Mouse (Mus musculus) limb, embryonic 11.5 days (tissue): ENCODE measurements at regions not wholly inside any gene's neighbourhood (a gene's known extent, or its start where the extent isn't known, plus 50 kb on each side); places are given as distances from the start of the nearest gene placed in this dataset.

Experiments
- ATAC-seq: fragments of 200-750 bp; cut with Nextera tagmentation; 2 replicates; pipeline ENCODE4 v1.8.0; 2017; ENCODE audit warnings: low read depth; ENCODE audit not compliant: insufficient number of reproducible peaks, low FRiP score, low TSS enrichment
- DNase-seq: peaks from one replicate; pipeline ENCODE4 v3.0.0-alpha.2; 2015; ENCODE audit warnings: low spot score
- H3K27ac ChIP-seq: fragments of 300-500 bp; sonication (generic); replicated peaks from 2 replicates; pipeline ENCODE4 v1.5.1; 2014; ENCODE audit warnings: low read depth, mild to moderate bottlenecking, low read length
- H3K27me3 ChIP-seq: fragments of 300-500 bp; sonication (generic); 2 replicates; pipeline ENCODE4 v1.6.1; 2014; ENCODE audit warnings: mild to moderate bottlenecking, low read length, mixed read lengths; ENCODE audit not compliant: control insufficient read depth, insufficient read depth
- H3K36me3 ChIP-seq: fragments of 300-500 bp; sonication (generic); 2 replicates; pipeline ENCODE4 v1.6.1; 2014; ENCODE audit warnings: mild to moderate bottlenecking, low read length, moderate library complexity, mixed read lengths; ENCODE audit not compliant: control insufficient read depth, insufficient read depth
- H3K4me1 ChIP-seq: fragments of 300-500 bp; sonication (generic); 2 replicates; pipeline ENCODE4 v1.6.1; 2014; ENCODE audit warnings: low read length, mixed read lengths; ENCODE audit not compliant: control insufficient read depth, insufficient read depth
- H3K4me2 ChIP-seq: fragments of 300-500 bp; sonication (generic); 2 replicates; pipeline ENCODE4 v1.6.1; 2014; ENCODE audit warnings: low read depth, mild to moderate bottlenecking, moderate library complexity; ENCODE audit not compliant: severe bottlenecking
- H3K4me3 ChIP-seq: fragments of 300-500 bp; sonication (generic); 2 replicates; pipeline ENCODE4 v1.5.1; 2014; ENCODE audit warnings: low read depth, low read length
- H3K9ac ChIP-seq: fragments of 300-500 bp; sonication (generic); 2 replicates; pipeline ENCODE4 v1.6.1; 2014; ENCODE audit warnings: mild to moderate bottlenecking, low read length
- H3K9me3 ChIP-seq: fragments of 300-500 bp; sonication (generic); 2 replicates; pipeline ENCODE4 v1.6.1; 2016; ENCODE audit warnings: low read length; ENCODE audit not compliant: control insufficient read depth
- WGBS: fragments of 180-500 bp; shearing (Covaris S2); extraction: QIAGEN DNeasy Blood & Tissue Kit; methylation state at CpG from one replicate; pipeline ENCODE4 v1.1.7; 2014; 5-methylcytosine and 5-hydroxymethylcytosine counted together

GRCm38 (mm10) chr17:59877791-59878190 is 864.6 kb upstream of the Nudt12 start:
- no peak for DNase-seq
- Histone ChIP-seq H3K4me3 (no peak overlapping the region), H3K9ac (no peak overlapping the region), H3K9me3 (no peaks in the 10 kb centered on the region), H3K4me2 (no peak overlapping the region), H3K27ac (no peak overlapping the region), H3K4me1 (no peaks in the 10 kb centered on the region), H3K27me3 (no peaks in the 10 kb centered on the region), H3K36me3 (no peaks in the 10 kb centered on the region)
- WGBS, result 95% methylated on average over 4 of the region's 4 CpGs
- ATAC-seq, result no peak

- Histone ChIP-seq H3K4me2 (no peak overlapping the region), H3K4me3 (no peak overlapping the region), H3K9ac (no peak overlapping the region), H3K36me3 (no peaks in the 10 kb centered on the region), H3K27ac (no peak overlapping the region), H3K9me3 (no peaks in the 10 kb centered on the region), H3K4me1 (no peaks in the 10 kb centered on the region), H3K27me3 (no peaks in the 10 kb centered on the region)
- DNase-seq, result no peak
- no peak for ATAC-seq
- 39% methylated on average over 3 of the region's 3 CpGs for WGBS
Measured at GRCm38 (mm10) chr17:59848853-59849252, 835.7 kb upstream of the Nudt12 start.

- no peaks in the 10 kb centered on the region for H3K36me3 ChIP-seq
Measured at GRCm38 (mm10) chr17:59845261-59845819, 832.2 kb upstream of the Nudt12 start.

GRCm38 (mm10) chr17:59805870-59806269 is 792.7 kb upstream of the Nudt12 start:
- DNase-seq (no peak), ATAC-seq (no peak)
- no peaks in the 10 kb centered on the region for H3K36me3 ChIP-seq
- H3K4me1 ChIP-seq, result no peaks in the 10 kb centered on the region
- H3K4me3 ChIP-seq, result no peak overlapping the region
- no peak overlapping the region for H3K9ac ChIP-seq
- H3K4me2 ChIP-seq, result no peak overlapping the region
- H3K9me3 ChIP-seq, result no peaks in the 10 kb centered on the region
- H3K27me3 ChIP-seq, result no peaks in the 10 kb centered on the region
- 76% methylated on average over 3 of the region's 3 CpGs for whole genome bisulfite sequencing
- no peak overlapping the region for H3K27ac ChIP-seq

More at GRCm38 (mm10) chr17:59845261-59845819, 832.2 kb upstream of the Nudt12 start:
- H3K4me2 ChIP-seq, result no peak overlapping the region
- H3K9ac ChIP-seq, result no peak overlapping the region
- no peak overlapping the region for H3K27ac ChIP-seq
- 94% methylated on average over 4 of the region's 4 CpGs for WGBS
- no peaks in the 10 kb centered on the region for H3K4me1 ChIP-seq
- no peak overlapping the region for H3K4me3 ChIP-seq
- H3K27me3 ChIP-seq, result no peaks in the 10 kb centered on the region
- no peaks in the 10 kb centered on the region for H3K9me3 ChIP-seq
- DNase-seq, result no peak
- no peak for ATAC-seq

GRCm38 (mm10) chr17:59793434-59793833 is 780.3 kb upstream of the Nudt12 start:
- Histone ChIP-seq H3K27ac (no peak overlapping the region), H3K4me3 (no peak overlapping the region), H3K9me3 (no peaks in the 10 kb centered on the region), H3K9ac (no peak overlapping the region), H3K36me3 (no peaks in the 10 kb centered on the region), H3K4me2 (no peak overlapping the region), H3K27me3 (no peaks in the 10 kb centered on the region), H3K4me1 (peaks cover 3% of the 10 kb centered on the region; the same call in 1 of the 2 replicates)
- DNase-seq, result no peak
- ATAC-seq, result no peak

GRCm38 (mm10) chr17:59792780-59793179 is 779.6 kb upstream of the Nudt12 start:
- no peaks in the 10 kb centered on the region for H3K27me3 ChIP-seq
- H3K4me3 ChIP-seq, result no peak overlapping the region
- no peaks in the 10 kb centered on the region for H3K36me3 ChIP-seq
- peak; percentile 30 for DNase-seq
- H3K4me1 ChIP-seq, result peaks cover 3% of the 10 kb centered on the region; the same call in 1 of the 2 replicates
- no peak overlapping the region for H3K4me2 ChIP-seq
- no peak for ATAC-seq
- H3K27ac ChIP-seq, result no peak overlapping the region
- 25% methylated on average over 4 of the region's 4 CpGs for WGBS
- no peak overlapping the region for H3K9ac ChIP-seq
- H3K9me3 ChIP-seq, result no peaks in the 10 kb centered on the region

- H3K27ac ChIP-seq, result no peak overlapping the region
- DNase-seq, result no peak
- no peaks in the 10 kb centered on the region for H3K9me3 ChIP-seq
- no peak overlapping the region for H3K9ac ChIP-seq
- no peaks in the 10 kb centered on the region for H3K4me1 ChIP-seq
- no peak for ATAC-seq
- H3K36me3 ChIP-seq, result no peaks in the 10 kb centered on the region
- WGBS, result 6% methylated on average over 3 of the region's 3 CpGs
- H3K4me3 ChIP-seq, result no peak overlapping the region
- no peaks in the 10 kb centered on the region for H3K27me3 ChIP-seq
- no peak overlapping the region for H3K4me2 ChIP-seq
Measured at GRCm38 (mm10) chr17:59774075-59774474, 760.9 kb upstream of the Nudt12 start.

- WGBS, result 91% methylated on average over 7 of the region's 7 CpGs
- H3K4me2 ChIP-seq, result no peak overlapping the region
- H3K4me3 ChIP-seq, result no peak overlapping the region
- DNase-seq, result no peak
- no peaks in the 10 kb centered on the region for H3K9me3 ChIP-seq
- H3K9ac ChIP-seq, result no peak overlapping the region
- H3K27ac ChIP-seq, result no peak overlapping the region
- ATAC-seq, result no peak
- H3K4me1 ChIP-seq, result no peaks in the 10 kb centered on the region
- H3K36me3 ChIP-seq, result no peaks in the 10 kb centered on the region
- H3K27me3 ChIP-seq, result no peaks in the 10 kb centered on the region
Measured at GRCm38 (mm10) chr17:59766580-59766979, 753.4 kb upstream of the Nudt12 start.

- no peak for ATAC-seq
- 90% methylated on average over 2 of the region's 2 CpGs for WGBS
- no peak for DNase-seq
Measured at GRCm38 (mm10) chr17:59764486-59764885, 751.3 kb upstream of the Nudt12 start.

More at GRCm38 (mm10) chr17:59764486-59764885, 751.3 kb upstream of the Nudt12 start:
- H3K4me2 ChIP-seq, result no peak overlapping the region
- no peaks in the 10 kb centered on the region for H3K4me1 ChIP-seq
- no peaks in the 10 kb centered on the region for H3K27me3 ChIP-seq
- no peak overlapping the region for H3K27ac ChIP-seq
- no peaks in the 10 kb centered on the region for H3K36me3 ChIP-seq
- H3K4me3 ChIP-seq, result no peak overlapping the region
- no peaks in the 10 kb centered on the region for H3K9me3 ChIP-seq
- no peak overlapping the region for H3K9ac ChIP-seq
